Mouse (Mus musculus) MEL (cell line): ENCODE measurements around the gene Plekho1.

ENCODE experiments used
- BHLHE40 ChIP-seq: IDR thresholded peaks from 2 replicates; pipeline ENCODE4 v1.6.1; 2012; ENCODE audit warnings: low read depth, mild to moderate bottlenecking, inconsistent platforms, low read length, improper control_type of control experiment, borderline replicate concordance
- CTCF ChIP-seq, 3 experiments: IDR thresholded peaks in 2 of 3; conservative IDR thresholded peaks in 1 of 3; 2 replicates each; pipeline ENCODE4 v1.5.1; 2011 to 2012; ENCODE audit warnings: low read length in 3 of 3, low read depth in 2 of 3, mild to moderate bottlenecking in 2 of 3, improper control_type of control experiment in 1 of 3, inconsistent platforms in 1 of 3, mixed read lengths in 1 of 3, moderate library complexity in 1 of 3; ENCODE audit not compliant: control insufficient read depth in 1 of 3, insufficient read depth in 1 of 3, poor library complexity in 1 of 3, severe bottlenecking in 1 of 3
- ETS1 ChIP-seq: IDR thresholded peaks from 2 replicates; pipeline ENCODE4 v1.6.1; 2012; ENCODE audit warnings: low read depth, mild to moderate bottlenecking, inconsistent platforms, low read length, improper control_type of control experiment, moderate library complexity
- GATA1 ChIP-seq: IDR thresholded peaks from 2 replicates; pipeline ENCODE4 v1.6.1; 2011; ENCODE audit warnings: low read depth, low read length, improper control_type of control experiment
- MAFK ChIP-seq: IDR thresholded peaks from 2 replicates; pipeline ENCODE4 v1.6.1; 2011; ENCODE audit warnings: low read depth, mild to moderate bottlenecking, low read length, improper control_type of control experiment, borderline replicate concordance
- POLR2A ChIP-seq, 2 experiments: IDR thresholded peaks; 2 replicates each; pipeline ENCODE4 v1.6.1; 2011 to 2012; ENCODE audit warnings: low read length in 2 of 2, mild to moderate bottlenecking in 2 of 2, control low read depth in 1 of 2, improper control_type of control experiment in 1 of 2, low read depth in 1 of 2, moderate library complexity in 1 of 2; ENCODE audit not compliant: control insufficient read depth in 1 of 2, insufficient read depth in 1 of 2, poor library complexity in 1 of 2
- POLR2AphosphoS2 ChIP-seq: IDR thresholded peaks from 2 replicates; pipeline ENCODE4 v1.6.1; 2011; ENCODE audit warnings: low read length, improper control_type of control experiment
- RAD21 ChIP-seq: IDR thresholded peaks from 2 replicates; pipeline ENCODE4 v1.6.1; 2011; ENCODE audit warnings: mild to moderate bottlenecking, low read depth, low read length, improper control_type of control experiment
- ZMIZ1 ChIP-seq: IDR thresholded peaks from 2 replicates; pipeline ENCODE4 v1.6.1; 2012; ENCODE audit warnings: low read depth, mild to moderate bottlenecking, inconsistent platforms, low read length, improper control_type of control experiment, moderate library complexity

DNA sequence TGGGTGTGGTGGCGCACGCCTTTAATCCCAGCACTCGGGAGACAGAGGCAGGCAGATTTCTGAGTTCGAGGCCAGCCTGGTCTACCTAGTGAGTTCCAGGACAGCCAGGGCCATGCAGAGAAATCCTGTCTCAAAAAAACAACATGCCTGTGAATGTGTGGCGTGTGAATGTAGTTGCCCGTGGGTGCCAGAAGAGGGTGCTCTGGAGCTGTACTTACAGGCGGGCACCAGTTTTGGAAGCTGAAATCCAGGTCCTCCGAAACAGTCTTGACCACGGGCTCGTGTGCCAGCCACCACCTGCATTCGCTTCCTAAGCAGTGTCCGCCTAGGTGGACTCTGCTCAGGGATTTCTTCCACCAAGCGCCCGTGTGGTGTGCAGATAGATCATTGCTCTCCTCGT, 57.0 kb downstream of the Plekho1 start:
- TF ChIP-seq CTCF (IDR thresholded peaks at IDR 0.05 in 2 of 3, conservative IDR thresholded peaks at IDR 0.05 in 1 of 3; ENCODE audit: control insufficient read depth in 1 of 3, insufficient read depth in 1 of 3, low read depth in 2 of 3, low read length in 3 of 3, poor library complexity in 1 of 3, severe bottlenecking in 1 of 3) (peak; percentile 77 to 84 (median 84)), ETS1 (no peak), BHLHE40 (no peak), MAFK (no peak), POLR2A (IDR thresholded peaks at IDR 0.05; ENCODE audit: control insufficient read depth in 1 of 2, insufficient read depth in 1 of 2, low read depth in 1 of 2, low read length in 2 of 2, poor library complexity in 1 of 2) (no peak), POLR2AphosphoS2 (no peak), ZMIZ1 (no peak), RAD21 (peak; percentile 62), GATA1 (no peak)
